Mouse (Mus musculus) left cerebral cortex, postnatal 25 days (tissue): ENCODE results near the gene Rhbdd2. TPM values are rescaled to one million over a fixed set of nuclear protein-coding genes. Genes with fewer than 3 reads are reported as not detected.

ENCODE experiments used
- DNase-seq, 2 experiments: peaks; one replicate each; pipeline ENCODE4 v3.0.0; 2022; ENCODE audit warnings: low spot score in 2 of 2, mixed read lengths in 1 of 2
- intact Hi-C: fragments of 180-260 bp; cut with DNase I; formaldehyde crosslinking; loops from one replicate; pipeline ENCODE4 v1.15.1; 2025
- total RNA-seq, 2 experiments: library from RNA; stranded (reverse); gene quantifications; 2 replicates each; pipeline ENCODE4 v1.2.3; 2021

Rhbdd2 gene
- total RNA-seq, 2 experiments from 2014 or later, result 83.8 to 86.5 TPM

GRCm38 (mm10) chr5:135642686-135643551 lies 10.5 kb downstream of the Rhbdd2 start:
- intact Hi-C loops, result no loop called here

GRCm38 (mm10) chr5:135643552-135643842 lies 11.1 kb downstream of the Rhbdd2 start:
- DNase-seq, result no peak
- intact Hi-C loops, result no loop called here

More at GRCm38 (mm10) chr5:135642686-135643551, 10.5 kb downstream of the Rhbdd2 start:
- DNase-seq, result no peak

- intact Hi-C loops, result no loop called here
- DNase-seq, result no peak
These were observed 11.5 kb downstream of the Rhbdd2 start for GRCm38 (mm10) chr5:135643869-135644268.

GRCm38 (mm10) chr5:135645330-135645729 lies 12.9 kb downstream of the Rhbdd2 start:
- no peak for DNase-seq
- intact Hi-C loops, result no loop called here

GRCm38 (mm10) chr5:135646038-135646437 lies 13.6 kb downstream of the Rhbdd2 start:
- DNase-seq, result no peak
- intact Hi-C loops, result no loop called here

GRCm38 (mm10) chr5:135648461-135649308 lies 16.3 kb downstream of the Rhbdd2 start:
- no peak for DNase-seq
- intact Hi-C loops, result no loop called here

- no peak for DNase-seq
- intact Hi-C loops, result no loop called here
These were observed 16.9 kb downstream of the Rhbdd2 start for GRCm38 (mm10) chr5:135649309-135649633.

GRCm38 (mm10) chr5:135651536-135651935 lies 19.1 kb downstream of the Rhbdd2 start:
- DNase-seq, result no peak
- intact Hi-C loops, result no loop called here

- no peak for DNase-seq
- intact Hi-C loops, result no loop called here
These were observed 20.8 kb downstream of the Rhbdd2 start for GRCm38 (mm10) chr5:135653209-135653608.

GRCm38 (mm10) chr5:135656046-135656445 lies 23.6 kb downstream of the Rhbdd2 start:
- intact Hi-C loops, result no loop called here
- DNase-seq, result no peak

GRCm38 (mm10) chr5:135657128-135657527 lies 24.7 kb downstream of the Rhbdd2 start:
- no peak for DNase-seq
- intact Hi-C loops, result no loop called here

- intact Hi-C loops, result no loop called here
- no peak for DNase-seq
These were observed 25.4 kb downstream of the Rhbdd2 start for GRCm38 (mm10) chr5:135657703-135658373.

GRCm38 (mm10) chr5:135659956-135660355 lies 27.5 kb downstream of the Rhbdd2 start:
- intact Hi-C loops, result no loop called here
- no peak for DNase-seq

- no peak for DNase-seq
- intact Hi-C loops, result no loop called here
These were observed 28.1 kb downstream of the Rhbdd2 start for GRCm38 (mm10) chr5:135660535-135660934.

GRCm38 (mm10) chr5:135666890-135667289 lies 34.5 kb downstream of the Rhbdd2 start:
- DNase-seq, result no peak
- intact Hi-C loops, result no loop called here

GRCm38 (mm10) chr5:135668071-135668470 lies 35.7 kb downstream of the Rhbdd2 start:
- intact Hi-C loops, result no loop called here
- no peak for DNase-seq

- intact Hi-C loops, result no loop called here
These were observed 37.4 kb downstream of the Rhbdd2 start, which contains the start of gene Por for GRCm38 (mm10) chr5:135669741-135670275. TSS of gene Por (plus strand) at chr5:135670033.

GRCm38 (mm10) chr5:135670881-135671280 lies 38.5 kb downstream of the Rhbdd2 start:
- intact Hi-C loops, result no loop called here

More at GRCm38 (mm10) chr5:135669741-135670275, 37.4 kb downstream of the Rhbdd2 start, which contains the start of gene Por:
- no peak for DNase-seq

GRCm38 (mm10) chr5:135672509-135672908 lies 40.1 kb downstream of the Rhbdd2 start:
- intact Hi-C loops, result no loop called here
- DNase-seq, result no peak

More at GRCm38 (mm10) chr5:135670881-135671280, 38.5 kb downstream of the Rhbdd2 start:
- DNase-seq, result no peak

- intact Hi-C loops, result no loop called here
- DNase-seq, result no peak
These were observed 40.6 kb downstream of the Rhbdd2 start for GRCm38 (mm10) chr5:135672980-135673379.
